Mouse (Mus musculus) left cerebral cortex, postnatal 25 days (tissue): ENCODE results near the gene Scfd2. TPM values are rescaled to one million over a fixed set of nuclear protein-coding genes. Genes with fewer than 3 reads are reported as not detected.
A peak's percentile ranks its signal among the peaks of the same experiment; 100 is the strongest.

Experiments
- DNase-seq, 2 experiments: peaks; one replicate each; pipeline ENCODE4 v3.0.0; 2022; ENCODE audit warnings: low spot score in 2 of 2, mixed read lengths in 1 of 2
- intact Hi-C: fragments of 180-260 bp; cut with DNase I; formaldehyde crosslinking; loops from one replicate; pipeline ENCODE4 v1.15.1; 2025
- total RNA-seq, 2 experiments: library from RNA; stranded (reverse); gene quantifications; 2 replicates each; pipeline ENCODE4 v1.2.3; 2021

Scfd2 gene
- total RNA-seq, 2 experiments from 2014 or later, result 27.9 to 28.1 TPM

DNA sequence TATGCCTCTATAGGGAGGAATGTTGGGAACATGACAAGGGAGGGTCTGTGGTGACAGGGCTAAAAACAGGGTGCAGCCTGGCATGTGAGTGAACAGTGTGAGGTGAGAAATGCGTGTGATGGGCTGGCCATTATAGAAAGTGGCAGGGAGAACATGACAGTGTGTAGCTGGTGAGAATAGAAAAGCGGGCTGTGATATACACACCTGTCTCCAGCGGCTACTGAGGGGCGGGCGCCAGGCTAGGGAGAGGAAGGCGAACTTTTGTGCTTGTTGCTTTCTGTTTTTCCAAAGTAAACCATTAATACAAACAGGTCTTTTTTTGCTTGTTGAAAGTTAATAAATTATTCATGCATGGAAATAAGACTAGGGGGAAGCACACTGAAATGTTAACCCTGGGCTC lies 304.2 kb downstream of the Scfd2 start:
- no peak for DNase-seq
- intact Hi-C loops, result no loop called here

DNA sequence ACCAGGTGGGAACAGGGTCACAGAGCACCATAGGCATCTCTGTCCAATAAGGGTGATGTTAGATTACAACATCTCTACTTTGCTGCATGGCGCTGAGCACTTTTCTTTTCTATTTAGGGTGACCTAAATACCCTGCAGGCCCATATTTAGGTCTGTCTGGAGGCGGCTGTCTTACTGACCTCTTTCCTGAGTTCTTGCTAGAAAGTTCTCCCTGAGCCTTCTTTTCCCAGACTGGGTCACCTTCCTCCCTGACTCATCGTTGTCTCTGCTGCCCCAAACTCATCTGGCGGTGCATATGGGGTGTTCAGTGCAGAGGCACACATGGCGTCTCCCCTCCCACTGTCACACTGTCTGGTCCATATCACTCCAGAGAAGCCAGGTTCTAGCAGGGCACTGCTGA lies 305.4 kb downstream of the Scfd2 start:
- intact Hi-C loops, result no loop called here
- peak in 1 of 2 experiments; percentile 60 for DNase-seq

DNA sequence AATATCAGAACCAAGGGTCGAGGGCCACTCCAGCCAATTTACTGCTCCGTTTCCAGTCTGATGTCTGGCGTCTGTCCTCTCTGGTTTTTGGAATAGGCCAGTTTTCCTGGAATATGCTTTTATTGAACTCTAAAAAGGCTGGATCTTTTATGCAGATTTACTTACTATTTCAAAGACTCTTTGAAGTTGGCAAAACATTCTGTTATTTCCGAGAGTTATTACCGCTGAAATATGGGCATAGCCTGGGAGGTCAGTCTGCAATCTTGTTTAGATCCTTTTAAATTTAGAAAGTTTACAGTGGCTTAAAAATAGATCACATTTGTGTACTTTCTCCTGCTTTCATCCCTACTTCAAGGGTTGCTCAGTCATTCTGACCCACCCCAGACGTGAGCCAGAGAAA lies 307.1 kb downstream of the Scfd2 start:
- DNase-seq, result no peak
- intact Hi-C loops, result no loop called here

DNA sequence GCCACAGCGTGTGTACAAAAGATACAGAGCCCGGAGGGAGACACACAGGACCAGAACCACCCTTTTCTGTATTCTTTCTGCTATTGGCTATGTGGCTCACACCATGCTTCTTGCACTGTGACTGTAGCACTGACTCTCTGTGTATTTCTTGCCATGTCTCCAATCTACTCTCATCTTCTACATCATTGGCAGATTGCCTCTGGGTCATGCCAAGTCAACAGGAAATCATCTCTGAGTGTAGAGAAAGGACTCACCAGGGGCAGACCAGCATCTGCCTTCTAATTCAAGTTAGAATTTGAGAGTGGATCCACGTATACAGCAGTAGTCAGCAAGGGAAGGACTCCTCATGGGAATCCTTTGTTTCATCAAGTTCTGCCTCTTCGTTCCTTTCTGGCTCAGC lies 308.9 kb downstream of the Scfd2 start:
- no peak for DNase-seq
- intact Hi-C loops, result no loop called here

DNA sequence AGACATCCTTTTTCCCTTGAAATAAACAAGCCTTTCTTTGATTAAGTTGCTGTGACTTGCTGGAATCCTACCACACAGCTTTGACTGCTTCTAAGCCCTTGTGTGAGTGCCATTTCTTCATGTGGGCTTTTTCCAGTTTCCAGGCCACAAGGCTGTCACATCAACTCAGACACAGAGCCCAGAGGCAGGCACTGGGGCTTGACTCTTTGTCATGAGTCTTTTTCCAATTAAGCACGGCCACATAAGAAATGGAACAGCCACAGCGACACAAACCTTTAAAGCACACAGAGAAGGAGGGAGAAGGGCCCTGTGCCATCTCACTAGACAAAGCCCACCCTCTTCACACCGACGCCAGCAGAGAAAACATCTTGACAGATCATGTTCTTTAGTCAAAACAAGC lies 313.0 kb downstream of the Scfd2 start:
- intact Hi-C loops, result no loop called here
- no peak for DNase-seq

DNA sequence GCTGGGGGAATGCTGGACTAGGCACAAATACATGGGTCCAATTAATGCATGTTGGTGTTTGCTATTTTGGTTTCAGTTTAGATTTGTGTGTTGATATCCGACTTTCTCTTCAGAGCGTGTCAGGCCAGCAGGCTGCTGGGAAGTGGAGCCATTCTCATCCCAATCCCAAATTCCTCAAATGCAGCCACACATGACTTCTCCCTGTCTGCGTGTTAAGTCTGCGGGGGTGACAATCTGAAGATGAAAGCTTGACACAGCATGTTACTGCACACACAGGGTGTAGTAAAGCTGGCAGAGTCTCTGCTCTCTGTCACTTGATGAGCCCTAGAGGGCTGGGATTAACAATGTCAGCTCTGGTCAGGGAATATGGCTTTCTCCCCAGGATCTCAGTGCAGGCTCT lies 316.4 kb downstream of the Scfd2 start:
- no peak for DNase-seq

DNA sequence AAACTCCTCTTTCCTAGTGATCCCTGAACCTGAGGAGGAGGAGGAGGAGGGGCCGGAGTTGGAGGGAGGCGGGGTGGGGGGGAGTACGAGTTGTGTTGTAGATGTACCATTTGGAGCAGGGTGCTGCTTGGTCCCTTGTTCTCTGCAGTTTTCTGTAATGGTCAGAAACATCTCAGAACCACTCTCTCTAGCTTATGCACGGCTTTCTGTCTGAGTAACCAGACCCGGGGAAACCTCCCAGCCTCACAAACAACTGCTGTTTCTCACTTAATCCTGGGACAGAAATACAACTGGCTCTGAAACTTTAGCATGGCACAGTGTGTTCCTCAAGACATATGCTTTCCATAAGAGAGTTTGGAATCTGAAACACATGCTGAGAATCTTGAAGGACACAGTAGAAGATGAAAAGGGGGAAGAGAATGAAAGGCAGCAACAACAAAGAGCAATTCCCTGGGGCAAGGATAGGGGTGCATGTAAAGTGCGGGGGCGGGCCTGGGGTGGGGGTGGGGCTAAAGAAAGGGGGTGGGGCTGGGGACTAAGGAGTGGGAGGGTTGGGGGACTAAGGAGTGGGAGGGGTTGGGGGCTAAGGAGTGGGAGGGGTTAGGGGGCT lies 317.0 kb downstream of the Scfd2 start:
- intact Hi-C loops, result no loop called here

More for the DNA sequence above, 316.4 kb downstream of the Scfd2 start:
- intact Hi-C loops, result no loop called here

DNA sequence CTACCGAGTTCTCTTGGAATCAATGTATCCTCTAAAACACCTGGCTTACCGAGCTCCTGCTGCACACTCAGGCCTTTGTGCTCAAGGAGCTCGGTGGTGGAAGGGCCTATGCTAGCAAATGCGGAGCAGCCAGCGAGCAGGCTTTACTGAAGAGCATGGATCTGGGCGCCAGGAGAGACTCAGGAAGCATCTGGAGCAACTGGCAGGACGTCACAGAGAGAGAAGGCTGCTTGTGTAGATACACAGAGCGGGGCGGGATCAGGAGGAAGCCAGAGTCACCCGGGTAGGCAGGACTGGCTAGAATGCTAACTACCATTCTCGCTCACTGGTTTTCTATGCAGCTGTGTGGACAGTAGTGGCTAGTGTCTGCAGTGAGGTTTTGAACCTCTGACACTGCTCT lies 320.2 kb downstream of the Scfd2 start:
- intact Hi-C loops, result no loop called here
- DNase-seq, result no peak

More for the DNA sequence above, 317.0 kb downstream of the Scfd2 start:
- no peak for DNase-seq

DNA sequence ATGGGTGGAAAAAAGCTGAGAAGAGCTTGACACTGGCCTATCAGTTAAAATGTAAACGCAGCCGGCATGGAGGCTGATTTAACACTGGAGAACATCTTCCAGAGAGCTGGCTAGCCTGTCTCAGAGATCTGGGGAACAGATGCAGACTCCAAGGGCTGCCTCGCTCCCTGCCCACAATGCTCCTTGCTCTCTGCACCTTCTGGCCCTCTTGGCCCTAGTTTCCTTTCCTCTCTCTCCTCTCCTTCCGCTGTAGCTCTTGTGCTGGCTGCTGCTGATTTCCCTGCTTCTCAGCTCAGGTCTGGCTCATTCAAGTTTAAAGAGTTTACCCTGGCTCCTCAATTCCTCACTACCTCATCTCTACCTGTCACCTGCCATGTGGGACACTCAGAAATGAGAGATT lies 321.9 kb downstream of the Scfd2 start:
- intact Hi-C loops, result no loop called here
- no peak for DNase-seq

DNA sequence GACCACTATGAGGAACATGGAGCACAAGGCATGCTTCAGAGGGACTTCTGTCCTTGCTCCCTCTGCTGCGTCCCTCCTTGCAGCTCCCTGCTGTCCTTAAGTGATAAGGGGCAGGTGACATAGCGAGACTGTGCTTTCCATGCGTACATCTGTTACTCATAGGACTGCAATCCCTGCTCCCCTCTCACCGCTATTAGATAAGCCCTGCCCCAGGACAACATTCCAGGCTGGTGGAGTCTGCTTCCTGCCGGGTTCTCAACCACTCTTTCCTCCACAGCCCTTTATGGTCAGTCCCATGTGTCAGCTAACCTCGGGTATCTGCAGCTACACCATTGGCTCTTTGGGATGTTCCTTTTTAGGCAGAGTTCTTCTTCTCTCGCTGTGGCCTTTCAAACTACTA lies 323.1 kb downstream of the Scfd2 start:
- intact Hi-C loops, result no loop called here

DNA sequence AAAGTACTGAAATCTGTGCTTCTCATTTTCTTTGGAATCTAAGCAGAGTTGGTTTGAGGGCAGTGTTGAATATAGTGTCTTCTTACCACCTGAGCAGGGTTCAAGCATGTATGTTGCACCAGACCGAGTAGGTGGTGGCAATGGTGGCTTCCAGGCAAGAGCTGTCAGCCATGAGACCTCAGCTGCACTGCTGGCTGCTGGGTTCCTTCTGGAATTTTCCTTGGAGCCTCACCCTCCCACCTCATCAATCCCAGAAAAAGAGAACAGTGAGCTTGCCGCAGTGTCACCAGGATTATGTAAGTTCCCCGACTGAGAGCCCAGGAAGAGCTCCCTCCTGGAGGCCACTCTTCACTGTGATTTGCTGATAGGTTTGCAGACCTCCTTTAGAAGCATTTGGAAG lies 324.4 kb downstream of the Scfd2 start:
- peak; percentile 30 to 81 for DNase-seq

More for the DNA sequence above, 323.1 kb downstream of the Scfd2 start:
- no peak for DNase-seq

DNA sequence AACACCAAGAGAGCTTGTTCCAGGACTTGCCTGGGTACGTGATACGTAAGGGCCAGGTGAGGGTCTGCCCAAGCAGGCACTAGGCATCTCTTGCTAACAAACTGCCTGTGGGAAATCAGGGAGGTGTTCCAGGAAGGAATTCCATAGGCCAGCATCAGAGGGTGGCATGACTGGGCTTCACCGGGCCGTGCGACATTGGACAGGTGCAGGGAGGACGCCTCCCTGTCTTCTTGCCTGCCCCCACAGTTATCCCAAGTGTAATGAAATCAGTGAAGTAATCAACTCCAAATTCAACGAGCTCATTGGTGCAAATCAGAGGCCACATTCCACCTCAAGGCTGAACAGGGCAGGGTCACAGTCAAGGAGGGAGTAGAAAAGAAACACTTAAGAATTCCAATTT lies 324.9 kb downstream of the Scfd2 start:
- intact Hi-C loops, result no loop called here
- no peak for DNase-seq

More for the DNA sequence above, 324.4 kb downstream of the Scfd2 start:
- intact Hi-C loops, result no loop called here

DNA sequence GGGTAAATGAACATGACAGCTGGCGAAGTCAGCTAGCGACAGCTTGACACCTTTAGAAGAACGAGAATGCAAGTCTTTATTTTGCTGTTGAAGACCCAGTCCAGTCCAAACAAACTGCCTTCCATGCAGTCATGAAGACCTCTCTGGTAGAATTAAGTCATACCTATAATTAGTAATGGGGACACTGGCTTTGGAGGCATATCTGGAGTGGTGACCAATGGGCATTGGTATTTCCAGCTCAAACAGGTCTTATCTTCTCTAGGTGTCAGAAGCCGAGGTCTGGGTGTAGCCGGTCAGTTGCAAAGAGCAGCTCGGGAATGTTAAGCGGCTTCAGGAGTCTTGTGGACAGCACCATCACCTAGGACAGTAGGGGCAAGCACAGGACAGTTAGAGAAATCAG lies 325.5 kb downstream of the Scfd2 start:
- no peak for DNase-seq
- intact Hi-C loops, result no loop called here

DNA sequence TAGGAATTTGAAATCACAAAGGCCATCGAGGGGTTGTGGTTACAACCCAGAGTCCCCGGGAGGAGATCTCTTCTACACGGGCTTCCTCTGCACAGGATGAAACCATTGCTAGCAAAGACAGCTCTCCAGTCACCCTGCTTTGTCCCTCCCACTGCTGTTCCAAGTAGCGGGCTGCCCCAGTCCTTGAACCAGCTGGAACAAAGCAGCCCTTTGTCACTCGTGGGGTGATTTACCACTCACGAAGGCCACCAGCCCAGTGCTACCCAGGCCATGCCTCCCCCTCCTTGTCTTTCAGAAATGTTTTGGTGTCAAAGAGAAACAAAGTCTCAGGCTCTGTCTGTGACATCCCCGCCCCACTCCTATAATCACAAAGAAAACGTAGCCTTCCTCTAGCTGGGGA lies 326.1 kb downstream of the Scfd2 start:
- intact Hi-C loops, result no loop called here
- no peak for DNase-seq

DNA sequence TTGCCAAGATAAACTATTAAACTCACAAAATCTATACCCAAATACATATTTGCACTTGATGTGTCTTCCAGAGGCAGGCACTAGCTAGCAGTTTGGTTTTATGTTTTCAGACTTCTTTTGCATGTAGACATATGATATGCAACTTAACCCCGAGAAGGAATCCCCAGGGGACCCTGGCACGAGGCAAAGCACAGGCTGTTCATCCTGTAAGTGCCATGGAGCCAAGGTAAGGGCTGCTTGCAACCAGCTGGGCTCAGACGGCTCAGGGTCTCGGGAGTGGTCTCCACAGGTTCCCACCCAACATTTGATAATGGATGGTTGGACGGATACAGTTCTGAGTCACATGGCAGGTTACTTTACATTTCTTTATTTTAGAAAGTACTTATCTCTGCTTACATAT lies 327.1 kb downstream of the Scfd2 start:
- DNase-seq, result no peak
- intact Hi-C loops, result no loop called here

DNA sequence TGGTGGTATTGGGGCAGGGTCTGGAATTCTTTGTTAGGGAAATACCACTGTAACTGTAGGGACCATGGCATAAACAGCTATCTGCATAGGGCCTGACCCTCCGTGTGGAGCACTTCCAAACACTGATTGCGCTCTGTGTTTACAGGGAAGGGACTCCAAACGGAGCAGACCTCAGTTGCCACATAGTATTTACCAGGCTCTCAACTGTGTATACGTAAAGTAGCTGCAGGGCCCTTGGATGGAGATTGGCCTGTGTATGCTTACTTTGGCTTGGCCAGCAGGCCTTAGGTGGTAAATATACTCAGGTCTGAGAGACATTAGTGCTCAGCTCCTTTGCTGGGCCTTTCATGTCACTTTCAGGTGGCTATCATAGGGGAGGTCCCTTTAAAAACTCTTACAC lies 329.0 kb downstream of the Scfd2 start:
- intact Hi-C loops, result no loop called here
- DNase-seq, result no peak

DNA sequence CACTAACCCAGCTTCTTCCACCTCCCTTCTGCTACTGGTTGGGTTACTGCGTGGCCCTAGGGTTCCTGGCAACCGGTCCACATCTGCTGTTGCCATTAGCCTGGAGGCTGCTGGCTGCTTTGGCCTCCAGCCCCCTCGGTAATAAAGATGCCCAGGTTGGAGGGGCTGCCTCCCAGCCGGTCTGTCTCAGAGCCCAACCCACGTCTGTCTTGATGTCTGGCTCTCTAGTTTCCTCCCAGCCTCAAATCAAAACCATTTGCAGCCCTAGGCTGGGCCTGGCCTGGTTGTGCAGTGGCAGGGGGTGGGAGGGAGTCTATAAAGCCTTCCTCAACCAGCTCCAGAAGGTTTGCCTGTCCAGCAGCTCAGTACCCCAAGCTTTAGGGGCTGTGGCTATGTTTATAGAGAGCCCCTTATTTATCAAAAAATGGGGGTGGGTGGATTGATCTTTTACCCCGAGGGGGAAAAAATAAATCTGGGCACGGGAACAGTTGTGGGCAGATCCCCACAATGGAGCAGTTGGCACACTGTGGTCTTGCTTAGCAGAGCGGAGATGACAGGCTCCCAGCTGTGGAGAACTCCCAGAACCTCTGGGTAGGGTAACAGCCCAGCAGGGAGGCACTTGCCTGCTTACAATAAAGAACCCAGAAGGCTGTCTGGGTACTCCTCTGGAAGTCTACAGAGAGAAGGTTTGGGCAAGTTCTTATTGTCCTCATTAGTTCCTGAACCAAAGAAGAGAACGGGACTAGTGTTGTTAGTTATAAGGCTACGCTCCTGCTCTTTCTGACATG lies 329.8 kb downstream of the Scfd2 start:
- DNase-seq, result no peak
- intact Hi-C loops, result loop anchor here (2.0 kb wide), 1 partner anchor 53 kb away; no protein-coding TSS in a partner anchor

DNA sequence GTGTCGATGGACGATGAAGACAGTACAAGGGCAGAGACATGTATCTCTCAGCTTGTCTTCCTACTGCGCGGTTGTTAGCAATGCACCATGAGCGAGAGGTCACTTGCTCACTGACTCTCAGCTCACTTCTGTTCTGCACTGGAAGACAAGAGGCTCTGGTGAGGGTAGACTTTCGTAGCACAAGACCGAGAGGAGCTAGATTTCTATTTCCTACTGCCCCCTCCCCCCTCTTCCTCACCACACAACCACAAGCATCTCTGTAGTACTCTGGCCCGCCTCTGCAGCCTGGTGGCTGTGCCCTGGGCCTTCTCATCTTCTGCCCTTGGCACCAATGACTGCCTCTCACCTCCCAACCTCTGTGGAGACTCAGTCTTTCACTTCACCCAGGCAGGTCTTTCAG lies 331.1 kb downstream of the Scfd2 start:
- DNase-seq, result no peak
- intact Hi-C loops, result loop anchor here (2.0 kb wide), 1 partner anchor 54 kb away; no protein-coding TSS in a partner anchor

DNA sequence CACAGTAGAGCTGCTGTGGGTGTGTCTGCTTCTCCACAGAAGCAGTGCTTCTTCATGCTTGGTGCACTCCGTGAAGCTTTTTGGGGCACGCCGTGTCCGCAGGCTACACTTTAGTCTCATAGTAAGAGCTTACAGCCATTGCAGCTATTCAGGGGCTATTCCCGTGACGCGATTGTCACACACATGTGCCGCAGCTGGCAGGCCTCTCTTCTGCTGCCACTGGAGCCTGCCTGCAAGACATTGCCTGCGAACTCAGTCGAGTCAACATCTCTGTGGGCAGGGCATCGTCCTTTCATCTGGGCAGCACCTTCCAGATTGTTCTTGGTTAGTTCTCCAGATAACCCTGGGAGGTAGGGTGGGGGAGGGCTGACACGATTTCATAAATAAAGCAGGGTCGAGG lies 331.8 kb downstream of the Scfd2 start:
- intact Hi-C loops, result loop anchor here (2.0 to 10.0 kb wide), 4 partner anchors 55 to 175 kb away; partner anchors contain the start of gene Usp46
- peak in 1 of 2 experiments; percentile 21 for DNase-seq

DNA sequence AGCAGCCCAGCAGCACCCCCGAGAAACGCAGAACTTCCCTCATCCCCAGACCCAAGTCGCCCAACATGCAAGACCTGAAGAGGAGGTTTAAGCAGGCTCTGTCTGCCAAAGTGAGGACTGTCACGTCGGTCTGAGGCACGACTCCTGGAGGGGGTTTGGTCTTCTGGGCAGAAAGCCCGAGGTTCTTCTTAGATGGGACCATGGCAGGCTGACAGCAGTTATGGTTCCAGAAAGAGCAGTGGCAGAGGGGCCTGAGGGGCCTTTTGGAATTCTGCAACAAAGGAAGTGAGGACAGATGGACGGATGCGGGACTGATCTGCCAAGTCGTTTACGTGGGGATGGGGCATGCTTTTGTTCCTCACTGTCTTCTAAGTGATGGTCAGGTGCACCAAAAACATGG lies 333.1 kb downstream of the Scfd2 start:
- intact Hi-C loops, result loop anchor here (5.0 to 10.0 kb wide), 3 partner anchors 79 to 174 kb away; partner anchors contain the start of gene Usp46
- DNase-seq, result no peak
